Mouse (Mus musculus) lung, postnatal 10 days (tissue): Measurements from ENCODE around the gene 2310011J03Rik.

Experiments
- DNase-seq: peaks from one replicate; pipeline ENCODE4 v3.0.0; 2021

The 2310011J03Rik gene

GRCm38 (mm10) chr10:80314494-80315001 lies 5.8 kb downstream of the 2310011J03Rik start:
- no peak for DNase-seq

- no peak for DNase-seq
Observed at GRCm38 (mm10) chr10:80313627-80314201, 6.6 kb downstream of the 2310011J03Rik start.

DNA sequence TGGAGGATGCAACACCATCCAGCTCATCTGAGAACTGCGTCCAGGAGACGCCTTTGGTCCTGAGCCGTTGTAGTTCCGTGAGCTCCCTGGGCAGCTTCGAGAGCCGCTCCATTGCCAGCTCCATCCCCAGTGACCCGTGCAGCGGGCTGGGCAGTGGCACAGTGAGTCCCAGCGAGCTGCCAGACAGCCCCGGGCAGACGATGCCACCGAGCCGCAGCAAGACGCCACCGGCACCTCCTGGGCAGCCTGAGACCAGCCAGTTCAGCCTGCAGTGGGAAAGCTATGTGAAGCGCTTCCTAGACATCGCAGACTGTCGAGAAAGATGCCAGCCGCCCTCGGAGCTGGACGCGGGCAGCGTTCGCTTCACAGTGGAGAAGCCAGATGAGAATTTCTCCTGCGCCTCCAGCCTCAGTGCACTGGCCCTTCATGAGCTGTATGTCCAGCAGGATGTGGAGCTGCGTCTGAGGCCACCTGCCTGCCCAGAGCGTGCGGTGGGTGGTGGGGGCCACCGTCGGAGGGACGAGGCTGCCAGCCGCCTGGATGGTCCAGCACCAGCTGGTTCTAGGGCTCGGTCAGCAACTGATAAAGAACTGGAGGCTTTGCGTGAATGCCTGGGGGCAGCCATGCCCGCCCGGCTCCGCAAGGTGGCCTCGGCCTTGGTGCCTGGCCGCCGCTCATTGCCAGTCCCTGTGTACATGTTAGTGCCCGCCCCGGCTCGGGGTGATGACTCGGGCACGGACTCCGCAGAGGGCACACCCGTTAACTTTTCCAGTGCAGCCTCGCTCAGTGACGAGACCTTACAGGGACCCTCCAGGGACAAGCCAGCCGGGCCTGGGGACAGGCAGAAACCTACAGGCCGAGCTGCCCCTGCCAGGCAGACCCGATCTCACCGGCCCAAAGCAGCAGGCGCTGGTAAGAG lies 7.5 kb downstream of the 2310011J03Rik start:
- DNase-seq: no peak

DNA sequence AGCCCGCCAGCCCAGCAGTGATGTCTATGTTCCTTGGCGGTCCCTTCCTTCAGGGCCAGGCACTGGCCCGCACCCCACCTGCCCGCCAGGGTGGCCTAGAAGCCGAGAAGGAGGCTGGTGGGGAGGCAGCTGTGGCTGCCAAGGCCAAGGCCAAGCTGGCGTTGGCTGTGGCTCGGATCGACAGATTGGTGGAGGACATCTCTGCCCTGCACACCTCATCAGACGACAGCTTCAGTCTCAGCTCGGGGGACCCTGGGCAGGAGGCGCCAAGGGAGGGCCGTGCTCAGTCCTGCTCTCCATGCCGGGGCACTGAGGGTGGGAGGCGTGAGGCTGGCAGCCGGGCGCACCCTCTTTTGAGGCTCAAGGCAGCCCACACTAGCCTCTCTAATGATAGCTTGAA lies 8.8 kb downstream of the 2310011J03Rik start:
- DNase-seq: no peak

DNA sequence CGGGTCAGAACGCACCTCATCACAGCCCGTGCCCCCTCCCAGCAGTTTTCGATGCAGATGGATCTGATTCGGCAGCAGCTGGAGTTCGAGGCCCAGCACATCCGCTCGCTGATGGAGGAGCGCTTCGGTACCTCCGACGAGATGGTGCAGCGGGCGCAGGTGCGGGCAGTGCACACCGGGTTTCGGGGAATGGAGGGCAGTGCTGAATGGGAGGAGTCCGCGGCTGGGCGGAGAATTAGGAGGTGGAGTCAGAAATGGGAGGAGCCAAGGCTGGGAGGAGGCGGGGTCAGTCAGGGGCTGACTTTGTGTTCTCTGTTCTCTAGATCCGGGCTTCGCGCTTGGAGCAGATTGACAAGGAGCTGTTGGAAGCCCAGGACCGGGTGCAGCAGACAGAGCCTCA lies 15.5 kb downstream of the 2310011J03Rik start:
- peak; percentile 56 for DNase-seq

- no peak for DNase-seq
Observed at GRCm38 (mm10) chr10:80304458-80304857, 15.9 kb downstream of the 2310011J03Rik start.

GRCm38 (mm10) chr10:80302471-80302881 lies 17.9 kb downstream of the 2310011J03Rik start:
- DNase-seq: peak; percentile 93

DNA sequence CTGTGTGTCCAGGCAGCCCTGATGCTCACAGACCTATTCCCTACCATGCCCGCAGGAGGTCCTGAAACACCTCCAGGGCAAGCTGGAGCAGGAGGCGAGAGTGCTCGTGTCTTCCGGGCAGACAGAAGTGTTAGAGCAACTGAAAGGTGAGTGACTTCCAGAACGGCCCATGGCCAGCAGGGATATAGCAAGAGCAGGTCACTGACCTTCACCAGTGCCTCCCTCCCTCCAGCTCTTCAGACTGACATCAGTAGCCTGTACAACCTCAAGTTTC lies 18.3 kb downstream of the 2310011J03Rik start:
- DNase-seq: no peak

DNA sequence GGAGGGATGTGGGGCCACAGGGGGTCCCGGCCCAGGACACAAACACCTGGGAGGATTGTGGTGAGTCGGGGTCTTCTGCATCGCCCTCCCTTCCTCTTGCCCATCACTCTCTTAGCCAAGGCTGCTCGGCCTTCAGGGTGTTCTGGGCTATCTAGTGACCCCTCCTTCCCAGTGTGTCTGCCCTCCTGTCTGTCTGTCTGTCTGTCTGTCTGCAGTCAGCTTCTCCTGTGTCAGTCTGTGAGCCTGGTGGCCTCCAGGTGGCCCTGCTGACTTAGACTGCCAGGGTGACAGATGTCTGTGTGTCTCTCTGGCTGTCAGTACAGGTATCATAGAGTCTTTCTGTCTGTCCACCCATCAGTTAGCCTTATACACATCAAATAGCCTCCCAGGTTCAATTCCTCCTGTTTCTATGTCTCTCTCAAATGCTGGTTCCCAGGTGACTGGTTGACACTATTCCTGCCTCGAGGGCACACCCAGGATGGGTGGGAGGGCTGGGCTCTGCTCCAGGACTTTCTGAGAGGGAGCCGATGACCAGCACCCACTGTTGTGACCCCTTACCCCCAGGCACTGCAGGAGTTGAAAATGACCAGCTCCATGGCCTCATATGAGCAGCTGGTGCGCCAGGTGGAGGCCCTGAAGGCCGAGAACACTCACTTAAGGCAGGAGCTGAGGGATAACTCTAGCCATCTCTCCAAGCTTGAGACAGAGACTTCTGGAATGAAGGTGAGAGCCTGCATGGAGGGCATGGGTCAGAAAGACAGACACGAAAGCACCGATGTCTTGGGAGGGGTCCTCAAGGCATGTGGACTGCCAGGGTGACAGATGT lies 18.9 kb downstream of the 2310011J03Rik start:
- no peak for DNase-seq

DNA sequence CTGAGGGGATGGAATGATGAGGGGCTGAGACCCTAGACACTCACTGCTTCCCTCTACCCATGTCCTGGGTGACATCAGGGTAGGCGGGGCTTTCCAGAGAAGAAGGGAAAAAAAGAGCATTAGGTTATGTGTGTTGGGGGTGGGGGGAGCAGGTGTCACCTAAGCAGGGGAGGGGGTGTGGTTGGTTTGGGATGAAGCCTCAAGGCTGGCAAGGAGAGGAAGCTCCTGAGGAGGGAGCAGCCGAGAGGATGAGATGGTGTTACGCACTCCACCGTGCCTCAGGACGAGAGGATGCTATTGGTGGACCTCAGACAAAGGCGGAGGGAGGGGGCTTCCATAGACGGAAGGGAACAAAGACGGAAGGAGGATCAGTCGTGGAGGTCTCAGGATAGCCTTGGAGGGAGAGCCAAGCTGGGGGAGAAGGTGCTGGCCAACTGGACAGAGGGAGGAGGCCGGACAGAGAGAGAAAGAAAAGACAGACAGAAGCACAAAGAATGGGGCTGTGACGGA lies 19.6 kb downstream of the 2310011J03Rik start:
- DNase-seq: no peak

DNA sequence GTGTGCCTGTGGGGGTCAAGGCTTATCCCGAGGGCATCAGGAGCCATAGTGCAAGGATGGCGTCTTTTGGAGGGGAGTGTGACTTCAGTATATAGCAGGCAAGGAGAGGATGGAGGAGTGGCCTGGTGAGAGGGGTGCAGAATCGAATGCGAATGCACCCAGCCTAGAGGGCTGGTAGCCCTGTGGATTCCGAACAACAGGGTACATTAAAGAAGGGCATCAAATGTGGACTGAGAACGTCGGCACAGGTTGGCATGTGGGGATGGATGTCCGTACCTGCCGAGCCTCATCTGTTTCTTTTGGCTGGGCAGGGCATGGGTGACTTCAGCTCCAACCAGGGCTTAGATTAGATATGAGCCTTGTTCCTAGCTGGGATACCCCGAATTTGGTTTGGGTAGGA lies 20.5 kb downstream of the 2310011J03Rik start:
- no peak for DNase-seq

DNA sequence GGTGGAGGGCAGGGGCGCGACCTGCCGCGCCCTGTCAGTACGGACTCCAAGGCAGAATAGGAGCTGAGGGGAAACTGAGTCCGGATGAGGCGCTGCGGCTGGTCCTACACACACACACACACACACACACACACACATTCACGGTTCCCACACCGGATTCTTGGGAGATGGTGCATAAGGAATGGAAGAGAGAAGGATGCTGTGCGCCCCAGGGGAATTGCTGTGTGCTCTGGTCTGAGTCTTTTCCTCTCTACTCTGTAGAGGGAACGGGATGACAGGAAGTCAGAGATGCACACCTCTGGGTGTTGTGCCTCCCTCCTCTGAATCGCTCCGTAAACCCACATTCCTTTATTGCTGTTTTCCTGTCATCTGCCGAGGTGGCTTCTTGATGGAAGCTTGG lies 21.0 kb downstream of the 2310011J03Rik start:
- no peak for DNase-seq

DNA sequence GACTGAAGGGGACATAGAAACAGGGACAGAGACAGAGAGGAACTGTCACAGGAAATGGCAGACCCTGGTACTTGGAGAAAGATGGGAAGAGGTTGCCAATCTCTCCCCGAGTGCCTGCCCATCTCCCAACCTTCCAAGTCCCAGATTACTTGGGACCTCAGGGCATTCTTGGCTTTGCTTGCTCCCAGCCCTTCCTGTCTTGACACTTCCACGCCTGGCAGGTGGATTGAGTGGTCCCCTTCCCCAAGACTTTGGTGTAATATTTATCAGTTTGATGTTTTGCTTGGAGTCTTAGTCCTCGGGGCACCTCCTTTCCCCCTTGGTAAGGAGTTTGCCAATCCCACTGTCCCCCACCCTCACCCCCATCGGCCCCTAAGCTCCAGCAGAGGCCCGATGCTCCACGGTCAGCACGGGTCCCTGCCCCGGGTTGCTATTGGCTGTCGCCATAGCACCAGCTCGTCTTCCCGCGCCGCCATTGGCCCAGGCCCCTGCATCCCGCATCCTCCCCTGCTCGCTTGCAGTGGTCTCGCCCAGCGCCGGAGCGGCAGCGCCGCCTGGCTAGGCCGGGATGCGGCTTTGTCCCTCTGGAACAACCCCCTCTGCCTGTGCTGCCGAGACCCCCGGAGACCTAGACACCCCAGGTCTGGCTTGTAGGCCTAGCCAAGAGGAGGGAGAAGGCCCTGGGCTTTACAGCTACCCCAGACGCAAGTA lies 21.6 kb downstream of the 2310011J03Rik start:
- peak; percentile 67 for DNase-seq

- no peak for DNase-seq
Observed at GRCm38 (mm10) chr10:80297526-80298133, 22.7 kb downstream of the 2310011J03Rik start.

GRCm38 (mm10) chr10:80296824-80297223 lies 23.5 kb downstream of the 2310011J03Rik start:
- no peak for DNase-seq

DNA sequence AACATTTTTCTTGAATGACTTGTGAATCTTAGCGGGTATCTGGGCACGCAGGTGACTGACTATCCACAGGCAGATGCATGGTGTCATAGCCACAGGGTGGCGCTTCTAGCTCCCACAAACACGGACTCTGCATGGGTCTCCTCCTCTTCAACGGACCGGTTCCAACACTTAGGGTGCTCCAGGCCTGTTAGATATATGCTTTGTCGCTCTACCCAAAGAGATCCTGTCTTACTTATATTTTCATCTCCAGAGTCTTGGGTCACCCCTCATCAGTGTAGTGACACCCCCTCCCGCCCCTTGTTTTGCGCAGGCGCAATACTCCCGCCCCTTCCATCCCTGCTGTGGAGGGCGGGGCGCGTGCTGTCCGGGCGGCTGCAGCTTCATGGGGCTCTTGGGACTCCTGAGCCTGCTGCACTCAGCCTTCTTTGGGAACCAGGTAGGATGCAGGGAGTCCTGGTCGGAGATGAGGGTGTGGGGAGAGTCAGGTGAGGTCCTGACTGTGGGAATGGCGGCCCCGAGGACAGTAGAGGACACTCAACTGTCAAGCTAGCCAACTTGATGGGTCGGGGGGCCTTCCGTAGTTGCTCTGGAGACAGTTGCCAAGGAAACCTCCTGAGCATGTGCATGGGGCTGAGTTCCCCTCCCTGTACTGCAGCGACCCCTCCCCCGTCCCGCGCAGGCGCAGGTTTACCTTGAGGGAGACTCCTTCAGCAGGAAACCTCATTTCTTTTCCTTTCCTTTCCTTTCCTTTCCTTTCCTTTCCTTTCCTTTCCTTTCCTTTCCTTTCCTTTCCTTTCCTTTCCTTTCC lies 24.5 kb downstream of the 2310011J03Rik start, which contains the start of gene Apc2:
Gene Apc2 (plus strand): TSS at position 360 of the 808 bp plus-strand sequence.
- DNase-seq: peak; percentile 80

DNA sequence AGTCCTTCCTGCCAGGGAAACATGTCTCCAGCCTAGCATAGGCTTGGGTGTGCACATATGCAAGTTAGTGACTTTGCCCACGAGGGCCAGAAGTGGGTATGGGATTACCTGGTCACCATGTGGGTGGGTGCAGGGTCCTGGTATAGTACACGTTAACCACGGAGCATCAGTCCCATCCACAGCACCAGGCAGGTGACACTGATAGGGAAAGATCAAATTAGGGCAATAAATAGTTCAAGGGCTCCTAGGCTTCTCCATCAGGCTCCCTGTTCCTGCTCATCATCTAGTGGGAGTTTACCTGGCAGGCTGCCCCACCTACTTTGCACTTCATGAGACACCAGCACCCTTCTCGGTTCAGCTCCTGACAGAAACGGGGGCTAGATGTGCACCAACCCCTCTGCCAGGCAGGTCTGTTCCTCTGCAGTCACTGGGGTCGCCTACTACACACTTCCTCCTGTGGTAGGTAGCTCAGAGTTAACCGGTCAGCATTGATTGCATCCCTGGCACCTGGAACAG lies 25.5 kb downstream of the 2310011J03Rik start:
- DNase-seq: no peak

GRCm38 (mm10) chr10:80294311-80294710 lies 26.0 kb downstream of the 2310011J03Rik start:
- no peak for DNase-seq

DNA sequence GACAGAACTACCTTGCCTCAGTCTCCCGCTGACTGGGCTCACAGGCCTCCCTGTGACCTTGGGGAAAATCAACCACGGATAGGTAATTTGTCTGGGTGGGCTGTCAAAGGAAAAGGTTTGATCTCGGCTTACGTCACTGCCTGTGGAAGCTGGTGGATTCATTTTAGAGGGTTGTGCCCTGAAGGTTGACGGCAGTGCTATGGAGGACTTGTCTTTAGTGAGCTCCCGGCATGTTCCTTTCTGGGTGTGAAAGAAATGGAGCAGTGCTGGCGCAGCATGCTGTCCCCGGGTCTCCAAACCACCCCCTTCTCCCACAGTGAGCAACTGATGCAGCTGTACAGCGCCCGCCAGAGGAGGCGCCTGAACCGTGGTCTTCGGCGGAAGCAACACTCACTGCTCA lies 27.0 kb downstream of the 2310011J03Rik start:
- DNase-seq: no peak

GRCm38 (mm10) chr10:80292251-80293146 lies 27.8 kb downstream of the 2310011J03Rik start, which contains the start of gene Rps15:
Gene Rps15, plus strand, starts transcription at chr10:80292453.
- DNase-seq: peak; percentile 98
